Mouse (Mus musculus): ENCODE results near the gene Gm10309. TPM values are rescaled to one million over a fixed set of nuclear protein-coding genes. Genes with fewer than 3 reads are reported as not detected.
"Not testable (repeated sequence)": the region's sequence is repeated elsewhere in the genome, so short reads cannot be mapped to it uniquely, and the experiment has no call there.

The Gm10309 gene
- polyA plus RNA-seq, 1 experiment = 0.12 TPM

GRCm38 (mm10) chr17:86514974-86515620, 10.1 kb upstream of the Gm10309 start:
- DNase-seq (ENCODE audit: low read depth) = no peak

- no peak for DNase-seq (ENCODE audit: low read depth)
Observed at GRCm38 (mm10) chr17:86509871-86510270, 4.8 kb upstream of the Gm10309 start.

- DNase-seq (ENCODE audit: low read depth) = no peak
Observed at GRCm38 (mm10) chr17:86508212-86508490, 3.1 kb upstream of the Gm10309 start.

GRCm38 (mm10) chr17:86507342-86508211, 2.5 kb upstream of the Gm10309 start:
- no peak for DNase-seq (ENCODE audit: low read depth)

- DNase-seq (ENCODE audit: low read depth) = no peak
Observed at GRCm38 (mm10) chr17:86506881-86507280, 1.8 kb upstream of the Gm10309 start.

GRCm38 (mm10) chr17:86503208-86503897, 1.7 kb downstream of the Gm10309 start:
- no peak for DNase-seq (ENCODE audit: low read depth)

GRCm38 (mm10) chr17:86501393-86501792, 3.6 kb downstream of the Gm10309 start:
- DNase-seq (ENCODE audit: low read depth) = no peak

GRCm38 (mm10) chr17:86499359-86500045, 5.5 kb downstream of the Gm10309 start:
- DNase-seq (ENCODE audit: low read depth) = no peak

- DNase-seq (ENCODE audit: low read depth) = no peak
Observed at GRCm38 (mm10) chr17:86497302-86497701, 7.7 kb downstream of the Gm10309 start.

- DNase-seq (ENCODE audit: low read depth) = no peak
Observed at GRCm38 (mm10) chr17:86496123-86496771, 8.8 kb downstream of the Gm10309 start.

- no peak for DNase-seq (ENCODE audit: low read depth)
Observed at GRCm38 (mm10) chr17:86494895-86495294, 10.1 kb downstream of the Gm10309 start.

- no peak for DNase-seq (ENCODE audit: low read depth)
Observed at GRCm38 (mm10) chr17:86494494-86494893, 10.5 kb downstream of the Gm10309 start.

GRCm38 (mm10) chr17:86493891-86494420, 11.1 kb downstream of the Gm10309 start:
- DNase-seq (ENCODE audit: low read depth) = peak; percentile 30

- no peak for DNase-seq (ENCODE audit: low read depth)
Observed at GRCm38 (mm10) chr17:86492376-86492775, 12.7 kb downstream of the Gm10309 start.

GRCm38 (mm10) chr17:86489827-86490226, 15.2 kb downstream of the Gm10309 start:
- DNase-seq (ENCODE audit: low read depth) = no peak

GRCm38 (mm10) chr17:86487450-86487849, 17.6 kb downstream of the Gm10309 start:
- DNase-seq (ENCODE audit: low read depth) = no peak

GRCm38 (mm10) chr17:86486657-86487056, 18.4 kb downstream of the Gm10309 start:
- no peak for DNase-seq (ENCODE audit: low read depth)

- no peak for DNase-seq (ENCODE audit: low read depth)
Observed at GRCm38 (mm10) chr17:86484087-86484737, 20.8 kb downstream of the Gm10309 start.

- DNase-seq (ENCODE audit: low read depth) = no peak
Observed at GRCm38 (mm10) chr17:86482675-86483074, 22.4 kb downstream of the Gm10309 start.

GRCm38 (mm10) chr17:86479406-86479805, 25.6 kb downstream of the Gm10309 start:
- no peak for DNase-seq (ENCODE audit: low read depth)

GRCm38 (mm10) chr17:86477401-86477800, 27.6 kb downstream of the Gm10309 start:
- DNase-seq (ENCODE audit: low read depth) = not testable (repeated sequence)
